Mouse (Mus musculus) layer of hippocampus, postnatal 14 days (tissue): ENCODE data around the gene Fbxo17. TPM values are rescaled to one million over a fixed set of nuclear protein-coding genes. Genes with fewer than 3 reads are reported as not detected.
A peak's percentile ranks its signal among the peaks of the same experiment; 100 is the strongest.

Experiments
- DNase-seq, 2 experiments: peaks; one replicate each; pipeline ENCODE4 v3.0.0; 2021 to 2022; ENCODE audit warnings: low spot score in 2 of 2, mixed read lengths in 1 of 2
- total RNA-seq, 2 experiments: library from RNA; stranded (reverse); gene quantifications; 2 replicates each; pipeline ENCODE4 v1.2.3; 2021

Fbxo17 gene
- total RNA-seq, 2 experiments from 2014 or later: 0.88 to 0.97 TPM

DNA sequence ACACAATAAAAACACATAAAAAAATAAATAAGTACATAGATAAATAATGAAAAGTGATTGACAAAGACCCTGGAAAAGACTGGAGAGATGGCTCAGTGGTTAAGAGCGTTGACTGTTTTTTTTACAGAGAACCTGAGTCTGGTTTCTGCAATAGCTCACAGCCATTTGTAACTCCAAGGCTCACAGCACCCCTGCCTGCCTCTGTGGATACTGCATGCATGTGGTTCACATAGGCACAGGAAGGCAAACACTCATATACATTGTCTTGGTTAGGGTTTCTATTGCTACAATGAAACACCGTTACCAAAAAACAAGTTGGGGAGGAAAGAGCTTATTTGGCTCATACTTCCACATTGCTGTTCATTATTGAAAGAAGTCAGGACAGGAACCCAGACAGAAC is 1.0 kb upstream of the Fbxo17 start:
- no peak for DNase-seq

DNA sequence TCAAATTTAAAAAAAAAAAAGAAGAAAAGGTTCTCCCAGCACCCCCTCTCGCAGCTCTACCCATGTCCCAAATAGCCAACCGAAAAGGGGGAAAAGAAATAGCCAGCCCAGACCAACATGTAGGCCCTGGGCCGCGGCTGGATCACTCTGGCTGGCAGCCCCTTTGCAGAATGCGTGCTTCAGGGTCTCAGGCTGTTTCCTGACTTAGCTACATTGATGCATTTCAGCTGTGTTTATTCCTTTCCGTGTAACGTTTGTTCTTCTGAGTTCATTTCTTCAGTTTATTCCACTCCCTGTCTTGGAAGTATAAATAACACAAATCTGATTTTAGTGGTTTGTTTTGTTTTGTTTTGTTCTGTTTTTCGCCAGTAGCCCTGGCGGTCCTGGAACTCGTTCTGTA is 1.1 kb downstream of the Fbxo17 start:
- no peak for DNase-seq

- DNase-seq: no peak
Observed at GRCm38 (mm10) chr7:28719159-28719558, 2.6 kb downstream of the Fbxo17 start.

GRCm38 (mm10) chr7:28719650-28720049 is 3.0 kb downstream of the Fbxo17 start:
- no peak for DNase-seq

DNA sequence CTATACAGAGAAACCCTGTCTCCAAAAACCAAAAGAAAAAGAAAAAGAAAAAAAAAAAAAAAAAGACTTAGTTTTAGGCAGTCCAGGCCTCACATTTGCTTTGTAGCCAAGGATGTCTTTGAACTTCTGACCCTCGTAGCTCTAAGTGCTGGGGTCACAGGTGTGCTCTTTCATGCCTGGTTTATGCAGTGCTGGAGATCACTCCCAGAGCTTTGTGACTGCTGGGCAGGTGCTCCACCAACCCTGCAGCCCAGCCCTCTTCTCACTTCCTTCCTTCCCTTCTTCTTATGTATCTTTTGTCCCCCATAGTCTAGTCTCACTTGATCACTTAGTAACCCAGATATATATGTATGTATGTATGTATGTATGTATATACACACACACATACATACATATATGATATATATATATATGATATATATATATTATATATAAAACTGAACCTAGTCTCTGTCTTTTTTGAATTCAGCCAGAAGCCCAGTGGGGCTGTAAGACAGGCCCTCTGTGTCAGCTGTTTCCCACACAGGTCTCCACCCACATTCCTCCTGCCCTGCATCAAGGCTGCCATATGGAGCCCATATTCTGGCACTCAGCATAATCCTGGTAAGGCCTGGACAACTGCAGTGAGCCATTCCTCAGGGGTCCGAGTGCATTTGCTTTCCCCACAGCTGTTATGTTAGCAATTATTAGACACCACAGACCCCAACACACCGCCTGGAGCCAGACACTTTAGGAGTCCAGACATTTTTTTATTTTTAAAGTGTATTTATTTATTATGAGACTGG is 4.3 kb downstream of the Fbxo17 start:
- no peak for DNase-seq

GRCm38 (mm10) chr7:28722079-28722478 is 5.5 kb downstream of the Fbxo17 start:
- DNase-seq: no peak

GRCm38 (mm10) chr7:28724613-28725012 is 8.0 kb downstream of the Fbxo17 start:
- no peak for DNase-seq

GRCm38 (mm10) chr7:28726600-28726999 is 10.0 kb downstream of the Fbxo17 start:
- peak; percentile 75 to 81 for DNase-seq

- peak; percentile 48 to 74 for DNase-seq
Observed at GRCm38 (mm10) chr7:28727649-28728340, 11.2 kb downstream of the Fbxo17 start.

DNA sequence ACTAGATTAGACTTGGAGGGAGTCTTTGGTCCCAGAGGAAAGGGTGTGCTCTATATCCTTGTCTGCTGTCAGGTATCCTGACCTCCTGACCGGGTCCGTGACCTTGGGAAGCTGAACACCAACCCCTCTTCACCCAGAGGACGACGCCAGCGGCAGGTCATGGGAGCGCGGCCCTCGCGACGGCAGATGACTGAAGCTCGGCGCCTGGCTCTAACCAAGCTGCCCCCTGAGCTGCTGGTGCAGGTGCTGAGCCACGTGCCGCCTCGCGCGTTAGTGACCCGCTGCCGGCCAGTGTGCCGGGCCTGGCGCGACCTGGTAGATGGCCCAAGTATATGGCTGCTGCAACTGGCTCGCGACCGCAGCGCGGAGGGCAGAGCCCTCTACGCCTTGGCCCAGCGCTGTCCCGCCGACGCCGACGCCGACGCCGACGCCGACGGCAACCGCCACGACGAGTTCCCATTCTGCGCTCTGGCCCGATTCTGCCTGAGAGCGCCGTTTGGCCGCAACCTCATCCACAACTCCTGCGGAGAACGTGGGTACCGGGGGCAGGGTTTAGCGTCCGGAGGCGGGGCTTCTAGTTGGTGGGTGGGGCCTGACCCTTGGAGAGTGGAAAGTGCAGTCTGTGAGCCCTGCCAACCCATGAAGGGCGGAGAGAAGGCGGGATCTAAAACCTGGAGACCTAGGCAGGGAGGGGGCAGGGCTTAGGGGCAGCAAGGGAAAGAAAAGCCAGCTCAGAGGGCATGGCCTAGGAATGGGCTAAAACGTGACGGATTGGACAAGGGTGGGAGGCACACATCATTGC is 15.9 kb downstream of the Fbxo17 start:
- DNase-seq: peak in 1 of 2 experiments; percentile 32

DNA sequence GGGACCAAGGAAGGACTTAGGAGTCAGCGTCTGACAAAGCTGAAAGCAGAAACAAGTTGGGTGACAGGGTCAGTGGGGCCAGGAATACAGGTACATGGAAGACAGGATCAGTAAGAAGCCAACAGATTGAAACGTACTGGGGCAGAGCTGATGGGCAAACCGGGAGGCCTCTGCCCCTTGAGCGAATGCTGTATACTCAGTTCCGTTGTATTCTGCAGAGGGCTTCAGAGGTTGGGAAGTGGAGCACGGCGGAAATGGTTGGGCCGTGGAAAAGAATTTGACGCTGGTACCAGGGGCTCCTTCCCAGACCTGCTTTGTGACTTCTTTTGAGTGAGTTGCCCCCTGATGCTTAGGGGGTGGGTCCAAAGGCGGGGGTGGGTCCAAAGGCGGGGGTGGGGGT is 16.6 kb downstream of the Fbxo17 start:
- DNase-seq: no peak

GRCm38 (mm10) chr7:28735701-28736100 is 19.1 kb downstream of the Fbxo17 start:
- no peak for DNase-seq

DNA sequence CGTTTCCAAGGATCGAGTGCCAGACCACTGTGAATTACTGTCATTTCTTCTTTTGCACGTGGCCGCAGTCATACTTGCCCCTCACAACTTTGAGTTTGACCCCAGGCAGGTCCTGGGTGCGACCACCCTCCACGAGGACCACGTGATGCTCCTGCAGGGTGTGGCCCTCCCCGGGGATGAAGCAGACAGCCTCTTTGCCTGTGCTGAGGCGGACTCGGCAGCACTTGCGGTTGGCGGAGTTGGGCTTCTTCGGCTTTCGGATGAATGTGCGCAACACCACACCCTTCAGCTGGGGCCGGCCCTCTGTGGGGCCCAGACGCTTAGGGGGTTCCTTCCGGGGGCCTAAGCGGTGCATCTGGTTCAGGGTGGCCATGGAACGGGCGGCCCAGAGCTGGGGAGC is 23.2 kb downstream of the Fbxo17 start:
- no peak for DNase-seq

DNA sequence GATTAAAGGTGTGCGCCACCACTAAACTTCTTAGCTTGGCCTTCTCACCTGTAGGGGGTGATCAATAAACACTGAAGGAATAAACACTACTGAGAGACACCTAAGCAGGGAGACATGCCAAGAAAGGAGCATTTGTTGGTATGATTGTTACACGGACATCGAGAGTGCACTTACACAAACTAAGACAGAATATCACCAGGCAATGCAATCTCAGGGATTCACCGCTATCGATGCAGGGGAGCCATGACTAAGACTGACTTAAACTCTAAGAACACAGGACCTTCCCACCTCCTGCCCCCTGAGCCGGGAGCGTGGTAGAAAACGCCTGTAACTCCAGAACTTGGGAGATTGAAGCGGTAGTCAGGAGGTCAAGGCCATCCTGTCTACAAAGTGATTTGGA is 24.3 kb downstream of the Fbxo17 start:
- no peak for DNase-seq

GRCm38 (mm10) chr7:28741368-28741708 is 24.7 kb downstream of the Fbxo17 start:
- no peak for DNase-seq

GRCm38 (mm10) chr7:28741709-28742438 is 25.3 kb downstream of the Fbxo17 start, which contains the start of the genes Mrps12 and Sars2:
Gene Mrps12, minus strand, starts transcription at chr7:28741820.
Gene Sars2, plus strand, starts transcription at chr7:28741992.
- DNase-seq: peak; percentile 99

DNA sequence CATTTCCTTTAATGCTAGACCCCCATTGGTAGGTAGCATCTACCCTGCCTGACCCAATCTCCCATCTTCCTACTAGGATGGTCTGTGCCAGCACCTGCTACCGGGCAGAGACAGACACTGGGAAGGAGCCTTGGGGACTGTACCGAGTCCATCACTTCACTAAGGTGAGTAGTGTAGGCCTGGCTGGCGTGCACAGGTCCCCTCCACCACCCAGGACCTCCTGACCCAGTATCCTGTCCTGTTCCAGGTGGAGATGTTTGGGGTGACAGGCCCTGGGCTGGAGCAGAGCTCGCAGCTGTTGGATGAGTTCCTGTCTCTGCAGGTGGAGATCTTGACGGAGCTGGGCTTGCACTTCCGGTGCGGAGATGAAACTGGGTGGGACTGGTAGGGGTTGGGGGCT is 33.3 kb downstream of the Fbxo17 start:
- no peak for DNase-seq

DNA sequence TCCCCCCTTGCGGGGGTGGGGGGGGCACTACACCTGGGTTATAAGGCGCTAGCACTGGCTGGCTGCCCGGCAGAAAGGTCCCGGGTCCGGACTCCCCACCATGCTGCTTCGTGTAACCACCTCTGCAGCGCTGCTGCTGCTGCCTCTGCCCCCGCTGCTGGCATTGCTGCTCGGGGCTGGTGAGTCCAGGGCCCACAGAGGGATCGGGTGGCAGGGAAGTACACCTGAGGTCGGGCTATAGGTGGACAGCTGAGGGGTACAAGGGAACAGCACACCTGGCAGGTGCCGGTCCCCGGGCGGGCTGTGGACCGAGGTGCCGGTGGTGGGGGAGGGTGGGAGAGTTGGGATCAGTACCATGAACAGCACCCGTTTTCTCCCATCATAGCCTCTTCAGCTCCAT is 39.5 kb downstream of the Fbxo17 start, which contains the start of gene Ccer2:
Gene Ccer2, plus strand, starts transcription at position 96 of the 400 bp plus-strand sequence.
- DNase-seq: no peak

DNA sequence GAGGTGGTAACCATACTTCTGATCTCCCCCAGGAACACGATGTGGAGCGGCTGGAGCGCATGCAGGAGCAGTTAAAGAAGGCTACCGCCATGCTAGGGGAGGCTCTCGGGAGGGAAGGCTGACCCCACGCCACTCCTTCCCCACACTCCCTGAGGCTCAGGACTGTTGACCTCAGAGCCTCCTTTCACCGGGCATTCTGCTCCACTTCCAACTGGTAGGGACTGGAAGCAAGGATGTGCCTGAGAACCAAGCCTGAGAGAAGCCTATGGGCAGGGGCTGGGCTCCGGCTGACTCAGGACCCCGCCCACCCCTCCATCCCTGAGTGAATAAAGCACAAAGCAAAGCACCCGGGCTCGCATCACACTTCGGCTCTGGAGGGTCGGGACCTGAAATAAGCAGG is 42.0 kb downstream of the Fbxo17 start:
- no peak for DNase-seq

- no peak for DNase-seq
Observed at GRCm38 (mm10) chr7:28761907-28762306, 45.3 kb downstream of the Fbxo17 start.

DNA sequence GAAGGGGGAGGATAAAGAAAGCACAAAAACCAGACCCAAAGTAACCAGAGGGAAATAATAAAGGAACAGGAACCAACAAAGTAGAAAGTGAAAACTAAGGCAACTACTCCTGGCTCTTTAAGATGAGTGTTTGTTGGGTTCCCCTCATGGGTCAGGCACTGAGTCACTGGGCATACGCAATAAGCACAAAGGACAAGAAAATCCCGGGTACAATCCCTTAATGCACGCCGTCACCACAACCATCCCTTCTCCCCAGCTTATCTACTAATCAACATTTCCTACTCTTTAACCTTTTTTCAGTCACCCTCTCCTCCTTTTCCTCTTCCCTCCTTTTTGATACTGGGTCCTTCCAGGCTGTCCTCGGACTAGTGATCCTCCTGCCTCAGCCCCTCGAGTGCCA is 48.6 kb downstream of the Fbxo17 start:
- no peak for DNase-seq
